Mouse (Mus musculus) monocyte, adult 2 months (primary cell): Measurements from ENCODE around the gene Fcgr4.
A peak's percentile ranks its signal among the peaks of the same experiment; 100 is the strongest.
"Not testable (repeated sequence)": the region's sequence is repeated elsewhere in the genome, so short reads cannot be mapped to it uniquely, and the experiment has no call there.

Experiments
- DNase-seq, 2 experiments: peaks; one replicate each; pipeline ENCODE4 v3.0.0; 2022; ENCODE audit warnings: low spot score in 2 of 2, low read depth in 1 of 2

Fcgr4 gene

GRCm38 (mm10) chr1:171018737-171019136 is at the start of gene Fcgr4:
Fcgr4 (plus strand) TSS chr1:171018920.
- DNase-seq = no peak

- DNase-seq = no peak
Measured at GRCm38 (mm10) chr1:170972494-170972893, 46.2 kb upstream of the Fcgr4 start.

- no peak for DNase-seq
Measured at GRCm38 (mm10) chr1:170972936-170973335, 45.8 kb upstream of the Fcgr4 start.

- no peak for DNase-seq
Measured at GRCm38 (mm10) chr1:170974171-170974570, 44.5 kb upstream of the Fcgr4 start.

GRCm38 (mm10) chr1:170974736-170975135 is 44.0 kb upstream of the Fcgr4 start:
- DNase-seq = no peak

GRCm38 (mm10) chr1:170975350-170975749 is 43.4 kb upstream of the Fcgr4 start:
- DNase-seq = not testable (repeated sequence)

DNA sequence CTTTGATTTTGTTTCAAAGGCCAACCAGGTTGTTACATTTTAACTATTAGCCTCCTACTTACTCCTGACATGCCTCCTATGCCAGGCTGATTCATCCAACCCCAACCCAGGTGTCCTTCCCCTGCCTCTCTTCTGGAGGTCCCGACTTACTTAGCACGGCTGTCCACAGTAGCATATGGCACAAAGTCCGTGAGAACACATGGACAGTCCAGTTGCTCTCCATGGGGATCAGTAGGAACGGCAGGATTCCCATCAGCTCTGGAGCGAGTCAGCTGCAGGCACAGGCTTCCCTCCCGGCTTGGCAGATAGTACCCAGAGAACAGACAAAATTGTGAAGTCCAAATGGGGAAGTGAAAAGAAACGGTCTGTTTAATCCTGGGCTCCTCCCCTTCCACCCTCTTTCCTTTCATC is 43.0 kb upstream of the Fcgr4 start:
- peak; percentile 35 to 45 for DNase-seq

DNA sequence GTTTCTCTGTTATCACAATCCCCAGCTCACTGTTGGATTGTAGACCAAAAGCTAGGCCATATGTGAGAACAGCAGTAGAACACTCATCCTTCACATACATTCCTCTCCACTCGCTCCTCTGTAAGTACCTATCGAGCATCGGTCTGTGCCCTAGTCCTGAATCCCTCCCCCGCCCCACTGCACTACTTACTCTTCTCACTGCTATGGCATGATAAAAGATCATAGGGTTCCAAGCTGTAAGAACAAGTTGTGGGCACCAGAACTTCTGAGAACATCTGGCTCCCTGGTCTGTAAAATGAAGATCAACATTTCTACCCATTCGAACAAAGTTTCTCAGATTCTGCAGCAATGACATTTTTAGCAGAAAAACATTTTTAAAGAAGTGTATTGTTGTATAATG is 42.3 kb upstream of the Fcgr4 start, which contains the start of gene Fcgr2b:
TSS of gene Fcgr2b (minus strand) at position 101 of the 400 bp plus-strand sequence.
- DNase-seq = no peak

GRCm38 (mm10) chr1:170978601-170979000 is 40.1 kb upstream of the Fcgr4 start:
- DNase-seq = peak in 1 of 2 experiments; percentile 33

GRCm38 (mm10) chr1:170981679-170982078 is 37.0 kb upstream of the Fcgr4 start:
- DNase-seq = not testable (repeated sequence)

GRCm38 (mm10) chr1:170982301-170982700 is 36.4 kb upstream of the Fcgr4 start:
- DNase-seq = no peak

GRCm38 (mm10) chr1:170983066-170983465 is 35.7 kb upstream of the Fcgr4 start:
- DNase-seq = no peak

GRCm38 (mm10) chr1:170985092-170985491 is 33.6 kb upstream of the Fcgr4 start:
- DNase-seq = no peak

- no peak for DNase-seq
Measured at GRCm38 (mm10) chr1:170985861-170986260, 32.9 kb upstream of the Fcgr4 start.

- DNase-seq = no peak
Measured at GRCm38 (mm10) chr1:170989656-170990055, 29.1 kb upstream of the Fcgr4 start.

DNA sequence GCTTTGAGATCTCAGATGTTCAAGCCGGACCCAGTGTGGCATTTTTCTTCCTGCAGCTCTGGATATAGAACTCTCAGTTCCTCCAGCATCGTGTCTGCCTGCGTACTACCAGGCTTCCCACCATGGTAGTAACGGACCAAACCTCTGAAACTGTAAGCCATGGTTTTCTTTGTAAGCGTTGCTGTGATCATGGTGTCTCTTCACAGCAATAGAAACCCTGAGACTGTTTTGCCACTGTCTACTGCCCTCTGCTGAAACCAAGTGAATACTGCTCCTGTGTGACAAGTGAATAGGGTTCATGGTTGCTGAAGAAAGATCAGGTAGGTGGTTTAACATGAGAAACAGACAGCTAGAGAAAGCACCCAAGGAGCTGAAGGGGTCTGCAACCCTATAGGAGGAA is 26.2 kb upstream of the Fcgr4 start:
- DNase-seq = no peak

DNA sequence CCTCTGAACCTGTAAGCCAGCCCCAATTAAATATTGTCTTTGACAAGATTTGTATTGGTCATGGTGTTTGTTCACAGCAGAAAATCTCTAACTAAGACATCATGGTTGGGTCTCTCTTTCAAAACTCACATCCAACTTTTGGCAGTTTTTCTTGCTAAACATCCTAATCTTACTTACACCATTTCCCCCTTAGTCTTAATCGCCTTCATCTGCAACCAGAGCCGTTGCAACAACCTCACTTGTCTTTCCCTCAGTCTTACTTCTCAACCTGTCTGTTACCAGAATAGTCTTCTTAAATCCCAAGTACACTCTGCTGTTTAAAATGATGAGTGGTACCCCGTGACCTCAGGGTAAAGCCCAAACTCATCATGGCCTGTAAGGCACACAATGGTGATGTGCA is 22.7 kb upstream of the Fcgr4 start:
- DNase-seq = no peak

DNA sequence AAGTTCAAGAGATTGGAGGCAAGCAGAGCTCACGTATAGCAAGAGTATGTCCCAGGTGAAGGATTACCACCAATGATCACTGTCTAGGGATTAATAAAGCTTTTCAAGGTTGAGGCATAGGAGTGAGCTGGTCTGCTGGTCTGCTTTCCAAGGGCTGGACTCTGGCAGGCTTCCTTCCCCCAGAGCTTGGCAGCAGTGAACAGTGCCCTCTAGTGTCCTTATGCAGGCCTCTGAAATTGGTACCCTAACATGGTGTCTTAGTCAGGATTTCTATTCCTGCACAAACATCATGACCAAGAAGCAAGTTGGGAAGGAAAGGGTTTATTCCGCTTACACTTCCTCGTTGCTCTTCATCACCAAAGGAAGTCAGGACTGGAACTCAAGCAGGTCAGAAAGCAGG is 22.0 kb upstream of the Fcgr4 start:
- peak; percentile 39 to 60 for DNase-seq

DNA sequence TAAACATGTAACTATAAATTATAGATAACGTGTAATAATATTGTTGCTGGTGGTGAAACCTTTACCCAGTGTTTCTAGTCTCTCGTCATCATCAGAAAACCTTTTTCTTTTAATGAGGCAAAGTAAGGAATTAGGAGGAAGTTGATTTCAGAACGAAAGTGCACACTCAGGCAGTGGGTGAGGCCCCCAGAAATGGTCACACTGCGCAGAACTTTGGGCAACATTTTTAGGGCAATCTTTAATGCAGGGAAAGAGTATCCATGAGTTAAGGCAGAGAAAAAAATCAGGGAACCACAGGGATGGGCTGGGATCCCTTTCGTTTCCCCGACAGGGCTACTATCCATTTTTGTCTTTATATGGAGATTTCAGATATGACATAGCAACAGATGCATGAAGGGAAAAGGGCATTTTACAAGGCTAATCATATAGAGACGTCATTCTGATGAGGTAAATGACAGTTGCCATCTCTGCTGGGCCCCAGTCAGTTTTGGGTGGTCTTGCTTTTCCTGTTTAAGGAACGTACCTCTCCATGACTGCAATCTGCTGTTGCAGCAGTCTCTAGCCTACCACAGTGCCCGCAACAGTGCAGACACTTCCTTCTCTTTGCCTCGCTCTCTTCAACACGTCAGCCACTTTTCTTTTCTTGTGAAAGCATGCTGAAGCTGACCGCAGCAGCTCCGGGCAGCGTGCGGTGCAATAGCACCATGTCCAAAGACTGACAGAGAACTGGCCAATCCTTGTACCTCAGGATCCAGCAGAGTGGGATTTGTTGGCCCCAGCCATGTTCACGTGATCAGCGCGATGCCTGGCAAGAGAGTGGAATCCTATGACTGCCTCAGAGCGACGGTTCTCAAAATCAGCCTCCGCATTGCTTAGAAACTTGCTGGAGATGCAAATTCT is 20.7 kb upstream of the Fcgr4 start:
- DNase-seq = peak; percentile 49 to 68

DNA sequence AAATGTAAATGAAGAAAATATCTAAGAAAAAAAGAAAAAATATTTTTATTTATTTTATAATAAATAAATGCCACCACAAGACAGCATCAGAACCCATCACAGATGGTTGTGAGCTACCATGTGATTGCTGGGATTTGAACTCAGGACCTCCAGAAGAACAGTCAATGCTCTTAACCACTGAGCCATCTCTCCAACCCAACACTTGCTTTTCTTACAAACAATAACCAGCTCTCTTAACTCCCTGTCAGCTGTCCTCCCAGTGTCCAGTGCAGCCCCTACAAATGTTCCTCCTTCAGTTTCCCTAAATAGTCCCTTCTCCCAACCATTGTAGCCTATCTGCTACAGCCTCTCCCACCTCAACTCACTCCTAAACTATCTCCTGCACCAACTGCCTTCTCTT is 18.9 kb upstream of the Fcgr4 start:
- no peak for DNase-seq

DNA sequence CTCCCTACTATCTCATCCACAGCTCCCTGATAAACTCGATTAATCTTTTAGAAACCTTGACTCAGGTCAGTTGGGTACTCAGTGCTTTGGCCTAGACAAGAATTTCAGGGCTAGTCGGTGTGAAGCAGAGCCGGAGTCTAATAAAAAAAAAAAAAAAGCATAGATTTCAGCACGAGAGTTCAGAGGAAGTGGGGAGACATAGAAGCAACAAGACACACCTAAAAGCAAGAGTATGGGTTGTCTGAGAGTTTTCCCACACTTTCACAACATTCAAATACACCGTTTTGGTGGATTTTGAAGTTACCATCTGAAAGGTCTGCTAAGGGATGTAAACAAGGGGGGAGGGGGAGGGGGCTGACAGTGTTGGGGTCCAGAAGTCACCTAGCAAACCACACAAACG is 13.6 kb upstream of the Fcgr4 start:
- DNase-seq = no peak

- no peak for DNase-seq
Measured at GRCm38 (mm10) chr1:171005586-171005985, 13.1 kb upstream of the Fcgr4 start.

DNA sequence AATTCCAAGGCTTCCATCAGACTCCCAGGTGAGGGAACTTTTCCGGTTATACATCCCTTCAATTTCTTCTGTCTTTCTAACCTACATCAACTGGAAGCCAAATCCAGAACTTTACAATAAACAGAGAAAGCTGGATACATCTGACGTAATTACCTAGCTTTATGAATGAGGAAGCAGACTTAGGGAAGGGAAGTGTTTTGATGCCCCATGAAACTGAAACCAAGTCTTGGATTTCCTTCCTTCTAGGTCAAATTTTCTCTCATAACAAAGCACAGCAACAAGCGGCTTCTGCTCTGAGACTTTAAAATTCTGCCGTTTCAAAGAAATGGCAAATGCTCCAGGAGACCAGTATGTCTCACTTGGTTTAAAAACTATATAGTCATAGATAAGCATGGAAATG is 12.4 kb upstream of the Fcgr4 start:
- DNase-seq = no peak
